Mouse (Mus musculus) spleen, adult 2 months (tissue): ENCODE measurements around the gene Bcas2.

Experiments used
- CTCF ChIP-seq: fragments of 200-500 bp; IDR thresholded peaks from 2 replicates; pipeline ENCODE4 v1.5.1; 2011; ENCODE audit warnings: mild to moderate bottlenecking, inconsistent platforms; ENCODE audit not compliant: insufficient read depth, insufficient read length, insufficient replicate concordance; ENCODE audit errors: extremely low read depth
- POLR2A ChIP-seq: fragments of 200-500 bp; IDR thresholded peaks from 2 replicates; pipeline ENCODE4 v1.6.1; 2011; ENCODE audit warnings: low read depth, low read length, inconsistent platforms

DNA sequence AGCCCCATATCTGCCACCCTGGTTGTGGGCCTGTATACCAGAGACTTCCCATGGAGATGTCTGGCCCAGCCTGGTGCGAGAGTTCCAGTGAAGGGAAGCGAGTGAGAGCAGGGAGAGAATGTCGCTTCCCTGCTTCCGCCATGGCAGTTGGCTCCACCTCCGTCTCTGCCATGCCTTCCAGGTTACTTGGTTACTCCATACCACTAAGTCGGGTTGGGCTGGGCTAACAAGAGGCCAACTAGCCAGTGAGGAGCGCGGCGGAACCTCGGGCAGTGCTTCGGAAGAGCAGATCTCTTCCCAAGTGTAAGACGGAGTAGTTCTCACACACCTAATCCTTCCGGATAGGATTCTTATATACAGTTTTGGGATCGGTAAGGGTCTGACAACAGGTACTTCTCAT lies 11.4 kb downstream of the Bcas2 start:
- TF ChIP-seq CTCF (no peak), POLR2A (no peak)
